Mouse (Mus musculus) lung, embryonic 16.5 days (tissue): ENCODE results near the gene Arhgap15. TPM values are rescaled to one million over a fixed set of nuclear protein-coding genes. Genes with fewer than 3 reads are reported as not detected.
A peak's percentile ranks its signal among the peaks of the same experiment; 100 is the strongest.

Source experiments
- ATAC-seq: fragments of 200-750 bp; cut with Nextera tagmentation; 2 replicates; pipeline ENCODE4 v1.8.0; 2017; ENCODE audit warnings: low read depth, mild to moderate bottlenecking, moderate library complexity
- H3K27ac ChIP-seq: fragments of 300-500 bp; sonication (generic); 2 replicates; pipeline ENCODE4 v1.5.1; 2014; ENCODE audit warnings: mild to moderate bottlenecking, control low read depth, low read length
- H3K27me3 ChIP-seq: fragments of 300-500 bp; sonication (generic); 2 replicates; pipeline ENCODE4 v1.6.1; 2014; ENCODE audit warnings: low read depth, low read length, mixed read lengths; ENCODE audit not compliant: control insufficient read depth, insufficient read depth
- H3K36me3 ChIP-seq: fragments of 300-500 bp; sonication (generic); 2 replicates; pipeline ENCODE4 v1.6.1; 2014; ENCODE audit warnings: low read length; ENCODE audit not compliant: control insufficient read depth, insufficient read depth
- H3K4me1 ChIP-seq: fragments of 300-500 bp; sonication (generic); replicated peaks from 2 replicates; pipeline ENCODE4 v1.6.1; 2014; ENCODE audit warnings: low read length, mixed read lengths; ENCODE audit not compliant: control insufficient read depth, insufficient read depth
- H3K4me2 ChIP-seq: fragments of 300-500 bp; sonication (generic); 2 replicates; pipeline ENCODE4 v1.6.1; 2014; ENCODE audit warnings: low read depth, low read length, control low read depth
- H3K4me3 ChIP-seq: fragments of 300-500 bp; sonication (generic); 2 replicates; pipeline ENCODE4 v1.5.1; 2014; ENCODE audit warnings: mild to moderate bottlenecking, low read length, control low read depth
- H3K9ac ChIP-seq: fragments of 300-500 bp; sonication (generic); 2 replicates; pipeline ENCODE4 v1.6.1; 2014; ENCODE audit warnings: low read length, control low read depth
- H3K9me3 ChIP-seq: fragments of 300-500 bp; sonication (generic); 2 replicates; pipeline ENCODE4 v1.6.1; 2016; ENCODE audit warnings: low read length; ENCODE audit not compliant: control insufficient read depth
- WGBS: fragments of 180-500 bp; shearing (Covaris S2); extraction: QIAGEN DNeasy Blood & Tissue Kit; methylation state at CpG from one replicate; pipeline ENCODE4 v1.1.7; 2014; 5-methylcytosine and 5-hydroxymethylcytosine counted together
- polyA plus RNA-seq: library from polyadenylated mRNA; unstranded; fragments of >200 nt; fragmentation: Nextera tagmentation; extraction: Ambion mirVana; gene quantifications from 2 replicates; pipeline ENCODE4 v1.2.1, GENCODE M21; 2015

Gene Arhgap15
- polyA plus RNA-seq, 1 experiment from 2014 or later: 2.1 TPM

DNA sequence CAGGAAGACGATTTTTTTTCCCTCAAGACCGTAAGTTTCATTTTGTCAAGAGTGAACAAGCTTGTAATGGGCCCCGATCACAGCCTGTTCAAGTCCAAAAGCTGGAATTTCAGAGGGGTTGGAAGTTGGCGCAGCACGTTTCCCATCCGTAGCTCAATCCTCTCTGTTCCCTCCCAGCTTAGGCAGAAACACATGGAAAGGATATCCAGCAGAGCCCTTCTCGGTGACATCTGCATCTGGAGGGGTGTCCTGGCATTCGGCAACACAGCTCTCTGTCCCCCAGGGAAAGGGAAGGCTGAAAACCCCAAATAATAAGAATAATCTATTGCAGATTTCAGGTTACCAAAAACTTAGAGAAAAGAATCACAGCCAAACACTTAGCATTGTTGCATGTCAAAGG is 354.7 kb downstream of the Arhgap15 start:
- Histone ChIP-seq H3K36me3 (no peaks in the 10 kb centered on the region), H3K27ac (peak overlapping the region; percentile 80), H3K4me2 (0 out of 2 replicates have a peak overlapping the region, but pooled peaks have one; percentile 6), H3K4me3 (no peak overlapping the region), H3K9me3 (no peaks in the 10 kb centered on the region), H3K27me3 (no peaks in the 10 kb centered on the region), H3K9ac (peak overlapping the region; percentile 15; the same call in 1 of the 2 replicates), H3K4me1 (peaks cover 11% of the 10 kb centered on the region)
- ATAC-seq: no peak
- WGBS: 68% methylated on average over 8 of the region's 8 CpGs

DNA sequence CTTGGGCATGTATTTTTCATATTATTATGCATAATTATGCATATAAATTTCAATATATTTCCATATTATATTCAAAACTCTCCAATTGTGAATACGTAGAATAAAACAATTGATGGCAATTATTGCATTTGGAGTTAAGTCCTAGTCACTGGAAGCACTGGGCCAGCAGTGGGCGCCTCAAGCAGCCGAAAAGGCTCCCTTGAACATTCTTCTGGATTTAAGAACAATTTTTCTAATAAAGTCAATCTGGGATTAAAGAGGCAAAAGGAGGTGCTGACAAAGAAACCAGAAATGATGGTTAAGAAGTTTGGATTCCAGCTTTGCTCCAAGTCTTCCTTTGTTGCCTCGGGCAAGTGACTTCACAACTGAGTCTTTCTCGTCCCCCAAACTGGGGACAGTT is 355.1 kb downstream of the Arhgap15 start:
- H3K36me3 ChIP-seq: no peaks in the 10 kb centered on the region
- no peak overlapping the region for H3K4me2 ChIP-seq
- peak overlapping the region; percentile 96 for H3K27ac ChIP-seq
- H3K9ac ChIP-seq: no peak overlapping the region
- H3K4me3 ChIP-seq: no peak overlapping the region
- ATAC-seq: no peak
- 59% methylated on average over 5 of the region's 5 CpGs for WGBS
- no peaks in the 10 kb centered on the region for H3K9me3 ChIP-seq
- H3K4me1 ChIP-seq: peaks cover 11% of the 10 kb centered on the region
- H3K27me3 ChIP-seq: no peaks in the 10 kb centered on the region

DNA sequence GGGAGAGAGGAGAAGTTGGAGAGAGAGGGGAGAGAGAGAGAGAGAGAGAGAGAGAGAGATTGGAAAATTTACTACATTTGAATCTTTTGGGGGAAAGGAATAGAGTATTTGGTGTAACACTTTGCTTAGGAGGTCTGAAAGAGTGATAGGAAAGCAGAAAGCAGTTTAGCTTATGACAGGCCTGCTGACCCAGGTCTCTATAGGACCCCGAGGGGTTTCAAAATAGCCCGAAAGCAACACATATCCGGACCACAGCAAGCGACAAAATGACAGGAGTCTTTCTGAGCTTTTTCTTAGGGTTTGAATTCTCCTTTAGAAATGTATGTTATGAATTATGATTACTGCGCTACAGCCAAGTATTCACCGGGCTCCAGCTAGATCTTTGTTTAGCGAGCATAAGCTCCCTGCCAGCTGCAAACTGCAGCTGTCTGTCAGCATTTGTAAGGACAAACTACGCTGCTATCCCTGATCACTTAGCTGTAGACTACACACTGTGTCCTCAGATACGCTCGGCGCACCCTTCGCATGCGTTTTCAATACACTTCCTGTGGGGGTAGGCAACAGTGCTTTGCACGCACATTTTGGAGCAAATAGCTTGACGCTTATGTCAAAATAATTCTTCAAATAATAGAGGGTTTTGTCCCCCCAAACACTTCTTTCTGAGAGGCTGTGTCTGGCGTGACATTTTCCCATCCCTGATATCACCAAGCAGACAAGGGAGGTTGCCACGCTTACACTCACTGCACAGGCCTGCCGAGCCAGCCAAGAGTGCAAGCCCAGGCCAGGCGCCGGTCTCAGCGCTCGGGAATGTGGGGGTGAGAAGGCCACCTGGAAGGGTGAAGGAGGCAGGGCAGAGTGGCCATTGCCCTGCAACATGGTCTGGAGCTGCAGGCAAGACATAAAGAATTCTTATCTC is 355.9 kb downstream of the Arhgap15 start:
- Histone ChIP-seq H3K9me3 (no peaks in the 10 kb centered on the region), H3K27me3 (no peaks in the 10 kb centered on the region), H3K27ac (peak overlapping the region; percentile 96), H3K9ac (peak overlapping the region; percentile 33; the same call in 1 of the 2 replicates), H3K4me1 (peaks cover 11% of the 10 kb centered on the region), H3K36me3 (no peaks in the 10 kb centered on the region), H3K4me3 (no peak overlapping the region), H3K4me2 (no peak overlapping the region)
- ATAC-seq: peak; percentile 95
- WGBS: 30% methylated on average over 22 of the region's 22 CpGs

DNA sequence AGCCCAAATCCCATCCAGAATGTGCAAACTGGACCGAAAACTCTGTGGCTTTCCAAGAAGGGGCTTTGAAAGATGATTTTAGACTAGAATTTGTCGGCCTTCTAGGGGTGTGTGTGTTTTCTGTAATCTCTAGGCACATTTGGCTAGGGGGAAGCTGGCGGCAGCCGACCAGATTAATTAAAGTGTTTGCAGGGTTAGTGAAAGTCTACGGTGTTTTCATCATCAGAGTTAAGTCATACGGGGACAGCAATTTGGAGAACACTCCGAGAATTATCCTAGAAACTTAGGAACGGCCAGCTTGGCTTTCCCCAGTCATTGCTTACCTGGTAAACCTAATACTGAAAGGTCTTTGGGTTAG is 356.6 kb downstream of the Arhgap15 start:
- no peak overlapping the region for H3K4me3 ChIP-seq
- H3K4me2 ChIP-seq: no peak overlapping the region
- peak overlapping the region; percentile 96 for H3K27ac ChIP-seq
- no peaks in the 10 kb centered on the region for H3K36me3 ChIP-seq
- 50% methylated on average over 8 of the region's 8 CpGs for WGBS
- H3K9ac ChIP-seq: 0 out of 2 replicates have a peak overlapping the region, but pooled peaks have one; percentile 33
- ATAC-seq: peak; percentile 6; the same call in 1 of the 2 replicates
- H3K4me1 ChIP-seq: peaks cover 11% of the 10 kb centered on the region
- H3K9me3 ChIP-seq: no peaks in the 10 kb centered on the region
- H3K27me3 ChIP-seq: no peaks in the 10 kb centered on the region

DNA sequence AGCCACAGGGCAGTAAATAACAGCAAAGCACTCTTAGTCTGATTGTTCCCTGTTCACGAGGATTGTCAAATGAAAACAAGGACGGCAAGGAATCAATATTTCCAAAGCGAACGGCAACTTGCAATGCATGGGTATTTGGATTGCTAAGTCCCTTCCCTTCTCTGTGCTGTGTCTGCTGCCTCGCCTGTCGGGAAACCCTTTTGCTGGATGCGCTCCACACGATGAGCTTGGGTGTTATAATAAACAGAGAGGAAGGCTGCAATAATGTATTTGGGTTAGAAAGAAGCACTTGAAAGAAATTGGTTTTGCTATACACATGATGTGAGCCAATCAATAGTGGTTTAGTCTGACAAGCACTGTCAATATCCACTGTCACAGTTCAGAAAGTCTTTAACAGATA is 357.7 kb downstream of the Arhgap15 start:
- no peak for ATAC-seq

DNA sequence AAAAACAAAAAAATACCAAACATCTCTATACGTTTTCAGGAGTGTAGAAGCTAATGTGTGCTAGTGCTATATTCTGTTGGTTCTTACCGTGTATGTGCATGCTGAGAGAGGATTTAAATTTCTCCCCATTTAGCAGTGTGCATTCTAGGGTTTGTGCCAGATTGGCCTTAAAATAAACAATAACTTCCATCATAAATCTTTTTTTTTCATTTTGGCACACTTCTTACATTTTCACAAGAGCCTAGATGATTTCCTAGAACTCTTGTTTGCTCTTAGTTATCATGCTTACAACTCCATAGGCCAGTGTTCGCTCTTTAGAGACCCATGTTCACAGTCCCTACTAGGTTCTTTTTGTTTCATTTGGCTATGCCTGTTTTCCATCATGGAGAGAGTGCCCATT is 362.7 kb downstream of the Arhgap15 start:
- Histone ChIP-seq H3K27me3 (no peaks in the 10 kb centered on the region), H3K27ac (peak overlapping the region; percentile 3; the same call in 1 of the 2 replicates), H3K4me2 (no peak overlapping the region), H3K9ac (no peak overlapping the region), H3K9me3 (no peaks in the 10 kb centered on the region), H3K4me3 (no peak overlapping the region), H3K4me1 (peaks cover 11% of the 10 kb centered on the region), H3K36me3 (no peaks in the 10 kb centered on the region)
- 57% methylated on average over 3 of the region's 3 CpGs for WGBS
- peak; percentile 31; the same call in 1 of the 2 replicates for ATAC-seq

More for the DNA sequence above, 357.7 kb downstream of the Arhgap15 start:
- Histone ChIP-seq H3K4me2 (no peak overlapping the region), H3K27me3 (no peaks in the 10 kb centered on the region), H3K9me3 (no peaks in the 10 kb centered on the region), H3K9ac (no peak overlapping the region), H3K4me3 (no peak overlapping the region), H3K27ac (peak overlapping the region; percentile 69), H3K4me1 (peaks cover 11% of the 10 kb centered on the region), H3K36me3 (no peaks in the 10 kb centered on the region)
- 62% methylated on average over 8 of the region's 8 CpGs for WGBS

DNA sequence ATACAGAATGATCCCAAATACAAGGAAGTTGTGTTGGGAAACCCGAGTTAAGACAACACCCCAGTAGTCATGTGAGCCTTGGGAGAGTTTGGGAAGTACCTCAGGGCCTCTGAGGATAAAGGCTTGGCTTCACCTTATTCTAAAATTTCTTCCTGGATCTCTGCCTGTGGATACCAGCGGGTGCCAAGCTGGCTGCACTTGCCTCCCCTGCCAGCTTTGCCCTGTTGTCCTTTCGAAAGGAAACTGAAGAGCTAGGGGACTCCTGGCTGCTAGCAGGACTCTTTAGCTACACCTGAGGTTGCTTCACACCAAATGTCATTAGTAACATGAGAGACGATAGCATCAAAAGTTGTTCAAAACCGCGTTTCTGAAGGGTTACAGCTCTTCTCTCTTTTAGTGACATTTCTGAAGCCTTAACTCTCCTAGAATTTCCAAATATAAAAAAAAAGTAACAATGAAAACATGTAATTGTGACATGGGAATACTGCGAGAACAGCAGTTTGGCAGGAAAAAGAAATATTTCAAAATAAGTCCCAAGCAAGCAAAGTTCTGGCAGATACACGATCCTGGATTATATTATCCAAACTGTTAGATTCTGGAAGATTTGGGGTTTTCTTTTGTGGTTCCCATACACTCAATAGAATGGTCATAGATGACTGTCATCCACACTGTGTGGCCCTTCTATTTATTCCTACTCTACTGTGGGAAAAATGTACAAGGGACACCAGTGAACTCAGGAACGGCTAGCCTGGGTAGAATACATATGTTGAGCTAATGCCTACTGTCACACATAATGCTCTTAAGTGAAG is 364.6 kb downstream of the Arhgap15 start:
- Histone ChIP-seq H3K9me3 (no peaks in the 10 kb centered on the region), H3K9ac (no peak overlapping the region), H3K36me3 (no peaks in the 10 kb centered on the region), H3K4me3 (no peak overlapping the region), H3K27me3 (no peaks in the 10 kb centered on the region), H3K27ac (peak overlapping the region; percentile 81), H3K4me1 (peaks cover 9% of the 10 kb centered on the region), H3K4me2 (no peak overlapping the region)
- ATAC-seq: peak; percentile 72
- 55% methylated on average over 9 of the region's 9 CpGs for WGBS

DNA sequence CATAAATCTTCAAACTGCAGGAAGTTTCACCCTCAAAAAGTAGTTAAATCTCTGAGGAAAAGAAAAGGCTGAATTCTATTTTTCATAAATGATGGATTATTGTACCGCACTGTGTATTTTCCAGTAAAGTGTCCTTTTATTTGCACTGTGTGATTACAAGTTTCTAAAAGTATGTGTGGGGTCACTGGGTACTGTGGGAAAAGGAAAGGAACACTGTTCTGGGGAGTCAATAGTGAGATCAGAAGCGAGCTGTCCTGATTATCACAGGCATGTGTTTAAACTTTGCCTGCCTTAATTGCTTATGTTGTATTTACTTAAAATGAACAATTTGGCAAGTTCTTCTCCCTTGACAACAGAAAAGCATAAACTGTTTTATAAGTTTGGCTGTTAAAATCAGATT is 365.7 kb downstream of the Arhgap15 start:
- H3K4me3 ChIP-seq: no peak overlapping the region
- no peak overlapping the region for H3K4me2 ChIP-seq
- ATAC-seq: peak; percentile 69
- H3K9me3 ChIP-seq: no peaks in the 10 kb centered on the region
- no peaks in the 10 kb centered on the region for H3K36me3 ChIP-seq
- peak overlapping the region; percentile 58 for H3K27ac ChIP-seq
- no peaks in the 10 kb centered on the region for H3K27me3 ChIP-seq
- WGBS: 18% methylated on average over 2 of the region's 2 CpGs
- H3K9ac ChIP-seq: no peak overlapping the region
- peaks cover 9% of the 10 kb centered on the region for H3K4me1 ChIP-seq

DNA sequence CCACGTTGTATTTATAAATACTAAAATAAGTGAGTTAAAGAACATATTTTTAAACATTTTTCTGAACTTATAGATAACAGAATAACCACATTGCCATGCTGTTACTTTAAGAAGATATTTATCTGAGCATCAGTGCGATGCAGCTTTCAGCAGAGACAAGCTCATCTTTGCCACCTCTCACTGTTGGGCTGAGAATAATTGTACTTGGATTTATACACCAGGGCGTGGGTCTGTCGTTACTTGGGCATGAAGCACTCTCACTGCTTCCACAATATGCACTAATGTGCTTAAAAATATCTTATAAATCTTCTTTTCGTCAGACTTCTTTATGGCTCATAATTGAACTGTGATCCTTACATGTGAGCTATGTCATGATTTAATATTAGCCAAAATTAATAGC is 372.5 kb downstream of the Arhgap15 start:
- Histone ChIP-seq H3K4me3 (no peak overlapping the region), H3K9ac (no peak overlapping the region), H3K4me1 (no peaks in the 10 kb centered on the region), H3K9me3 (no peaks in the 10 kb centered on the region), H3K27ac (no peak overlapping the region), H3K36me3 (no peaks in the 10 kb centered on the region), H3K27me3 (no peaks in the 10 kb centered on the region), H3K4me2 (no peak overlapping the region)
- WGBS: 68% methylated on average over 5 of the region's 5 CpGs
- no peak for ATAC-seq
